Mouse (Mus musculus) brain, embryonic 14.5 days (tissue): ENCODE data around the gene Zhx3.

Experiments used
- CTCF ChIP-seq: fragments of 200-500 bp; IDR thresholded peaks from 2 replicates; pipeline ENCODE4 v1.5.1; 2012; ENCODE audit warnings: inconsistent platforms, mild to moderate bottlenecking, moderate library complexity, borderline replicate concordance; ENCODE audit not compliant: insufficient read depth, insufficient read length; ENCODE audit errors: extremely low read depth
- POLR2A ChIP-seq: fragments of 200-500 bp; IDR thresholded peaks from 2 replicates; pipeline ENCODE4 v1.6.1; 2012; ENCODE audit warnings: mild to moderate bottlenecking, inconsistent platforms, borderline replicate concordance; ENCODE audit not compliant: poor library complexity, insufficient read depth, insufficient read length, severe bottlenecking; ENCODE audit errors: extremely low read depth

GRCm38 (mm10) chr2:160849617-160850240 is 23.1 kb downstream of the Zhx3 start:
- no peak for TF ChIP-seq CTCF
- TF ChIP-seq POLR2A, result no peak
